Mouse (Mus musculus): ENCODE measurements around the gene Larp1b.

Gene Larp1b

DNA sequence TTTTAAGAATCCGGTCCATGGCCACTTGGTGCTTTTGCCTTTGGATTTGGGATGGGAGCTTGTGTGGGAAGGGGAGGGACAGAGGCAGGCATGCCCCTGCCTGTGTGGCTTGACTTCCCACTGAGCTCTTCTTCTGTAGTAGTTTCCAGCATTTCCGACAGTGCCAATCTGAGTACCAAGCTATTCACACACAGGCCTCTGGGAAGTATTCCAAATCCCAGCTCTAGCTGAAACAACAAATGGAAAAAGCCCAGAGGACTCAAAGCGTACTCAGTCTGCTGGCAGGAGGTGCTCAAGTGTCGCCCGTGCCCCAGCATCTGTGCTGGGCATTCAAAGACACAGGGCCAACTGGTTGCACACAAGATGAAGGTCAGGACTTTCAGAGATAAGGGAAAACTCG lies 72.4 kb downstream of the Larp1b start:
- no peak for DNase-seq

DNA sequence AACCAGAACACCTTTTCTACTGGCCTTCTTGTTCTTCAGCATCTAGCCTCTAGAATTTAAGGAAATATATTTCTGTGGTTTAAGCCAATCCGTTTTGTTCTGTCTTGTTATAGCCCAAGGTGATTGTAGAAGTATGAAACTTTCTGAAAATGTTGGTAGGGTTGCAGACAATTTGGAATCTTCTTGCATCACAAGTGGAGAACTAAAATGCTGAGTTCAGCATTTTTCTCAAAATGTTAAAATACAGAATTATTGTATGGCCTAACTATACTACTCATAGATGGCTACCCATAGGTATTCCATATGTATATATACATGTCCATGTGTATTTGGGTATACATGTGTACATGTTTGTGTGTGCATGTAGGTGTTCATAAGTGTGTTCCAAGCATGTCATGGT lies 81.1 kb downstream of the Larp1b start:
- DNase-seq: no peak

DNA sequence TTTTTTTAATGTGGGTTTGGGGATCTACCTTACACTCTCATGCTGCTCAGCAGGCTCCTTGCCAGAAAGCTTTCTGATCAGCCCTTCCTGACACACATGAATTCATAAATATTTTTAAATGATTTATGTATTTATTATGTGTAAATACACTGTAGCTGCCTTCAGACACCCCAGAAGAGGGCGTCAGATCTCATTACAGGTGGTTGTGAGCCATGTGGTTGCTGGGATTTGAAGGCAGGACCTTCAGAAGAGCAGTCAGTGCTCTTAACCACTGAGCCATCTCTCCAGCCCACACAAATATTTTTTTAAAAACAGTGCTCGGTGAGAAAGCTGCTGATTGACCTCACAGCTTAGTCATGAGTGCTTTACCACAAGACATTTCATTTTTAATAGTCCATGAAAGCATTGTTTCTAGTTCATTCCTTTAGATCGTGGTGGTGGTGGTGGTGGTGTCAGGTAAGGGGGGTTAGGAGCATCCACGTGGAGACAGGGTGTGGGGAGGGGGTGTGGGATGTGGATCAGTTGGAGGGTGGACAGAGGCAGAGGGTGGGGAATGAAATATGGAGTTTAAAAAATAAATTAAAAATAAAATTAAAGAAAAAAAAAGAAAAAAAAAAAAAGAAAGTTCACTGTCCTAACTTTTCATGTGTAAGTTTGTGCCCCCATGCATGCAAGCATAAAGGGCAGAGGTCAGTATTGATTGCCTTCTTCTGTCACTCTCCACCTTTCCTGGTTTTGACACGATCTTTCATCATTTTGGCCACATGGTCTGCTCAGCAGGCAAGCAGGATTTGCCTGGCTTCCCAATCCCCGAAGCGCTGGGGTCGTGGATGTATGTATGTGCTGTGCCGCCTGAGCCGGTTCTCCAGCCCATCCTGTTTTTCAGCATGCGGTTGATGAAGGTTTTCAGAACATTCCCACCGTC lies 81.9 kb downstream of the Larp1b start:
- DNase-seq: no peak

DNA sequence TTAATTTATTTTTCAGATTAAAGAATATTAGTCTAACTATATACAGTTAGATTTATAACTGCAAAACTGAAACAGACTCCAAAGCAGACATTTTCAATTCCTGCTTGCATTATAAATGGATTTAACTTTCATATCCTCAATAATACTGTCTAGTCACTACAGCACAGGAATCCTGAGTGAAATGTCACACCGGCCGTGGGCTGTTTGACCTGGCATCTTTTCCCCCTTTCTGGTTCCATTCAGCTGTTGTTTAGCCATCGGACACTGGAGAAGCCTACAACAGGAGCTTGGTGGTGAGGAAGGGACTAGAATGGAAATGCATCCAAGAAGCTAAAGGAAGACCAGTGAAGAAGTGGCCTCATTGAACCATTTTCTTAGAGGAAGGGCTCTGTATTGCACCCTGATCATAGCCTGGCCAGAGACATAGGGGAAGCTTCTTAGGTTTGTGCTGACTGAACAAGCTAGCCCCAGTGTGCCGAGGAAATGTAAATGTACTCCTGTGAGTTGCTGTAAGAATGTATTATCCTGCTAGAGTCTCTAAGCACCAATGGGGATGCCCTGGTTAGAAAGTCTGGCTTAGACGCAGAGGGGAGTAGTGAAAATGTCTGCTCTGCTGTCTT lies 88.8 kb downstream of the Larp1b start:
- no peak for DNase-seq

DNA sequence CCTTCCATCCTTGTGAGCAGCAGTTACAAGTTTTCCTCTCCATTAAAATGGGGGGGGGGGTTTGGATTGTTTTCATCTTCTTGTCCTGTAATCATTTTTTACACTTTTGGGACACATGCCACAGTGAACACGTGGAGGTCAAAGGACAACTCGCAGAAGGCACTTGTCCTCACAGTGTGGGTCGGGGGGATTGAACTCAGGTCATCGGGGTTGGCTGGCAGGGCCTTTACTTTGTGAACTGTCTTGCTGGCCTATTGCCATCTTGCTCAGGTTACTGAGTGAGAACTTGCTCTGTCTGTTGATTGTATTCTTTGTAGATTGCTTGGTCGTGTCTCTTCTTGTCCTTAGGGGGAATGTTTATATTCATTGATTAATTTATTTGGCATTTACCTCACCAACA lies 91.6 kb downstream of the Larp1b start:
- no peak for DNase-seq

DNA sequence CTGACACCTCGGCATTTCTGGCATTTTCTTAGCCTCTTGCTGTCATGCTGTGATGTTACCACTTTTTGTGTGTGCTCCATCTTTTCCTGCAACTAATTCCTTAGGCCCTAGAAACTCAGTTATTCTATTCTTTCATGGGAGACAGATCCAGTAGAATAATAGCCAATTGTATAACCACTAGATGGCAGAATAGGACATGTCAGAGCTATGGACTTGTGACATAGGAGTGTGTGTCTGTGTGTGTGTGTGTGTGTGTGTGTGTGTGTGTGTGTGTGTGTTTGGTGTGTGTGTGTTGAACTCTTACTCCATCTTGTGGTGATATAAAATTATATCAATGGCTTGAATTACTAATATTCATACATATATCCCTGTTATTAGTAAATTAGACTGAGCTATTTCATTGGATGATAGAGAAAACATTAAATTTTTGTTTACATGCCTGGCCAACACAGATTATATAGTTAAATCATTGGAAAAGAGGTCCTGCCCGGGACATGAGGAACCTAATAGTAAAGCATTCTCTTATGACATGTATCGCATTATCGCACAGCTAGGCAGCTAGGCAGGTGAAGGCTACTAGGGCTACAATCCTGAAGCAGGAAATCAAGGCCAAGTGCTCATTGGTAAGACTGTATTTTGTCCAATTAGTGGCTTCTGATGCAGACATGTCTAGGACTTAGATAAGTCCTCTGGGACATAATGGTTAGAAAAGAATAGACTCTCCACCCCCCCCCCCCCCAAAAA lies 92.7 kb downstream of the Larp1b start:
- no peak for DNase-seq

DNA sequence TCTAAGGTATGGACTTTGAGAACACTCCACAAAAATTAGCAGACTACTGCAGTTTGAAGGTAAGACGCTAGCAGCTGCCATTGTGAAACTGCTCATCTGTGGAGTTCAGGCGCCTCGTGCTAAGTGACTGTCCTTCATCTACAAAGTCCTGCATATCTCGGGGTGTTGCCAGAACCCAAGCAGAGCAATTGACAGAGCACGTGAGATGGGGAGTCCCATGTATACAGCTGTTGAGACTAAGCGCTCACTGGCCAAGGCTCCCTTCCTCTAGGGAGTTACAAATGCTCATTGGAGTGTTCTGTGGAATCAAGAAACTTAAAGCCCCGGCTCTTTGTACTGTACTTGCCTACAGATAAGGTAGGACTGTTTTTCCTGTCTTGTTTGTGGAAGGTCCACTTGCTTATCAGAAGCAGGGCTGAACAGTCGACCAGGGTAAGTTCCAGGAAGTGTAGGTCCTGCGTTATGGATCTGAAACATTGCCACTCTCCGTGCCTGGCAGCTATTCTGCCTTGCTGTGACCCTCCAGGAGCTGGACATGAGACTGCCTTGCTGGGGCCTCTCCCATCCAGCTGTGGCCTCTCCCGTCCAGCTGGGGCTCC lies 94.2 kb downstream of the Larp1b start:
- DNase-seq: no peak

DNA sequence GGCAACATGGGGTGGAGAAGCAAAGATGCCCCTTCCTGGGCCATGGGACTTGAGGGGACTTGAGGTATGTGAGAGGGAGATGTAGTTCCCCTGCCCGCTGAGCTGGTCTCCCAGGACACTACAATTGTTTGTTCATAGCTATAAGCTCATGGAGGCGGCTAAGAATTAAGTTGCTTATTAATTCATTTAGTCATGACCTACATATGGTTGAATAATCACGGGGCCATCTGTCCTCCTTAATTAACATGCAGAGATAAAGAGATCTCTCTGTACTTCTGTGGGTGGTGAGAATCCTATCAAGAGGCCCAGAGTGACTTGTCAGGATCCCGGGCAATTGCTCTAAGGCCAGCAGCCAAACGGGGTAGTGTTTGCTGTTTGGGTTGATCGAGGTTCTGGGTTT lies 98.2 kb downstream of the Larp1b start:
- DNase-seq: no peak

DNA sequence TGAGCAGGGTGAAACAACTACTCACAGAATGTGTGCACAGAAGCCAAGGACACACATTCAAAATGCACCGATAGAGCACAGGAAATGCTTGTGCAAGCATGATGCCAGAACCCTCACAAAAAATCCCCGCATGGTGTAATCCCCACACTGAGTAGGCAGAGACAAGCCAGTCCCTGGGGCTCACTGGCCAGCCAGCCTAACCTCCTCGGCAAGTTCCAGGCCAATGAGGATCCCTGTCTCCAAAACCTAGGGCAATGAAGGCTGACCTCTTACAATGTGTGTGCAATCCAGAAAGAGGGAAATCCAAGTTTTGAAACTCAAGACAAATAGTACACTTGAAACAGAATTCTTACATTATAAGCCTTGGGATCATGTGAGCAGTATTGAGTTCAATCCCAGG lies 103.7 kb downstream of the Larp1b start:
- DNase-seq: no peak

DNA sequence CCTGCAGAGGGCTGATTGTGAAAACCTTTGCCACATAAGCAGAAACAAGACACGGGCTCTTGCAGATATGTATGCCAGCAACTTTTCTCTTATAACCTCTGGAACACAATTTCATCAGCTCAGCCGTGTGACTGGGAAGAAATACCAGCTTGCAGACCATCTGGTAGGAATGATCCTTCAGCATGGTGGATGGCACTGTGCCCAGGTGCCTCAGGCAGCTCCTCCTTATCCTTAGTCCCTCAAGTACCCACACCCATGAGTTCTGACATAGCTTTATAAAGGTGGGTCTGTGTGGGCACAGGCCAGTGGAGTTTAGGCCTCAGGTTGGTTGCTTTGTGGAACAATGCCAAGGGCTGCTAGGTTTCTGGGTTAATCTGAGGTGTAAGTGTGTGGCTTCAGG lies 108.8 kb downstream of the Larp1b start:
- DNase-seq: no peak

DNA sequence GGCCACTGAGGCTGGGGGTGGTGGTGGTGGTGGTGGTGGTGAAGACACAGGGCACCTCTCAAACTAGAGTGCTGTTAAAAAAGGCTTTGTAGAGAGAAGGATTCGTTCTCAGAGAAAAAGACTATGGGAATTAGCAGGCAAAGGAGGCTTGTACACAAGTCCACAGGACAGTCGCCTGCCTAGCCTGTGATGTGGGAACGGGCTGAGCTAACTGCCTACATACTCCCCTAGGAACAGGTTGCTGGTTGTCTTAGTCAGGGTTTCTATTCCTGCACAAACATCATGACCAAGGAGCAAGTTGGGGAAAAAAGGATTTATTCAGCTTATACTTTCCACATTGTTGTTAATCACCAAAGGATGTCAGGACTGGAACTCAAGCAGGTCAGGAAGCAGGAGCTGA lies 109.6 kb downstream of the Larp1b start:
- DNase-seq: no peak

DNA sequence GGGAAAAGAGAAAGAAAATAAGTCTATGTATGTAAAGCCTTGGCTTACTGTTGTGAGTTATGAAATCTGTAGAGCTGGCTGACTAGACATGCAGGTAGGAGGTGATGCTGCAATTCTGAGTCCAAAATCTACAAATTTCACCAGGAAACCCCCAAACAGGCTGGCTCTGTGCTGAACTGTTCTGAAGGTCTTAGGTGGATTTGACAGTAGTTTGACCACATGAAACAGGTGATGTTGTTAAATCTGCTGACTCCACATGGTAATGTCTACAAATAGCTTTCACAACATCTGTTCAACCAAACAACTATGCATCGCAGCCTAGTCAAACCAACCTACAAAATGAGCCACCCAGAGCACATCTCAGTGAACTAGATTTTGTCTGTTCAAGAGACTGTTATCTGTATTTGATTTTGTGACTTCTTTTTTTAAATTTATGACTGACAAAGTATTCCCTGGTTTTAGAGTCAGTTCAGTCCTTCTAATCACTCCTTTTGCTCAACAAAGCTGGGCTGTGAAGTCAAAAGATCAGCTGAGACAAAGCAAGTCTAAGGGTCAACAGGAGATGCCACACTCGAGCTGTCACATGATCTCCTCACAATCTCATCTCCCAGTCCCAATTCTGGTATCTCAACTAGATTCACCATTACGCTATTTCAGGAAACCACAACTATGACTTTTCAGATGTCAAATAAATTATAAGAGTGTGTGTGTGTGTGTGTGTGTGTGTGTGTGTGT lies 112.4 kb downstream of the Larp1b start:
- no peak for DNase-seq

DNA sequence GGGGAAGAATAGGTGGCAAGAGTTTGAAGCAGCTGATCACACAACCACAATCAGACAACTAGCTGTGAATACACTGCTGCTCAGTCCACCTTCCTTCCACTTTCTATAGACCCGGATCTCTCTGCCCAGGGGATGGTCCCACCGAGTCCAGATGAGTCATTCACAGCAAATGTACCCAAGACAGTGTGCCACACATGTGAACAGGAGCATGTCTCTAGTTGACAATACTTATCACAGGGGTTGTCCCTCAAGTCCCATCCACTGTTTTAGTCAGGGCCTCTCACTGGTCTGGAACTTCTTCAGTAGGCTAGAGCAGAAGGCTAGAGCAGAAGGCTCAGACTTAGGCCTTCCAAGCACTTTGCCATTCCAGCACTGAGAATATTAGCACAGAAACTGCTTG lies 113.1 kb downstream of the Larp1b start:
- DNase-seq: no peak

DNA sequence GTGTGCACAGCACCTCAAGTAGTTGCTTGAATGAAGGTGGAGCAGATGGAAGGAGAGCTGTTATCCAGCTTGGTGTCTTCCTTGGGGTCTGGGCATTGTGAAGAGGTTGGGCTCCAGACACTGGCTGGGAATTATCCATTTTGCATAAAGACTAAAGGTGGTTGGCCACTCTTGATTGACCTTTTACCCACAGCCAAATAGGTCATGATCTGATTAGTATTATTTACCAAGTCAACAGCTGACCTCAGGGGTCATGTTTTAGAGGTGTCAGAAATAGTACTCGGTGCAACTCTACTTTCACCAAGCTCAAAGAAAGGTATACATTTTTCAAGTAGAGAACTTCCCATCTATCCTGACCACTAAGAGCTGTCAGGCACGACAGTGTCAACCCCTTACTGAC lies 115.7 kb downstream of the Larp1b start:
- no peak for DNase-seq

DNA sequence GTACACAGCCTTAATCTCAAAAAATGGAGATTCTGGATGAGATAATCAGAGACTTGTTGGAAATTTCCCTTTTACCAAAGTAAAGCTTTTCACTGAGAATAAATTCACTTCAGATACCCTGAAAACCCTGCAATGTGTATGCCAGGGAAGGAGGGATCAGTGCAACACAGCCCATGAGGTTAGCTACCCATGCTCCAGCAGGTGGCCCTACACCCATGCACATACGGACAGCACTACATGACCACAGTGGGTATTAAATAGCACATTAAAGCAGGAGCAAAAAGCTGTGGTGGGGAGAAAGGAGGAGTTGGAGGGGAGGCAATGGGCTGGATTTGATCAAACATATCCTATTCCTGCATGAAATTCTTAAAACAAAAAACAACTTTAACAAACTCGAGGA lies 120.9 kb downstream of the Larp1b start:
- DNase-seq: no peak

DNA sequence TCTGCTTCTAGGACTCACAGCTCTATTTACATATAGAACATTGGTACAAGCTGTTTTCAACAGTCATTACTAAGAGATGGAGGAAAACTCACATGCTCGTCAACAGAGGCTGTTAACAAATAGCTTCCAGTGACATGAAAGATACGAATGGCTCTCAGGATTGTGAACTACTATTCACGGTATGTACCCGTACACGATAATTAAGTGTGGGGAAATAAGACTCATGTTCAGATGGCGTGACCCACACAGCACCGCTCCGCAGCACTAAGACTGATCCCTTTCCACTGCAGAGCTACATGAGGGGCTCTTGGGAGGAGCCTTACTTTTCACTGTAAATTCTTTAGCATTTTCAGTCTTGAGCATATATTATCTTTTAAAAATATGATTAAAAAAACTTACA lies 125.7 kb downstream of the Larp1b start:
- DNase-seq: no peak

DNA sequence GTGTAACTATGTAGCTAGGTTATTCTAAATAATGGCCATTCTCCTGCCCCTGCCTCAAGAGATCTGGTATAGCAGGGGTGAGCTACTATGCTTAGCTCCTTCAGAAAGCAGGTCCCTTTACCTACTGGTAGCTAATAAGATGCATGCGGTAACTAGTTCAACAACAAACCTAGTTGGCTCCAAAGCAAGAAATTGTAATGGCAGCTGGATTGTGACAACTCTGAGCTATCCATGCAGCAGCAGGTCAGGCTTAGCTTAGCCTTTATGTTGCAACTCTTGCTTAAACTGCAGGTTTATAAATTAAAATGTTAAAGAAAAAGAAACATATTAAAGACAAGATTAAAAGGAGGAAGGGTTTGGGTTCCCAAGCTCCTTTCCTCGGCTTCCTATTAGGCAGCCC lies 129.0 kb downstream of the Larp1b start:
- no peak for DNase-seq

DNA sequence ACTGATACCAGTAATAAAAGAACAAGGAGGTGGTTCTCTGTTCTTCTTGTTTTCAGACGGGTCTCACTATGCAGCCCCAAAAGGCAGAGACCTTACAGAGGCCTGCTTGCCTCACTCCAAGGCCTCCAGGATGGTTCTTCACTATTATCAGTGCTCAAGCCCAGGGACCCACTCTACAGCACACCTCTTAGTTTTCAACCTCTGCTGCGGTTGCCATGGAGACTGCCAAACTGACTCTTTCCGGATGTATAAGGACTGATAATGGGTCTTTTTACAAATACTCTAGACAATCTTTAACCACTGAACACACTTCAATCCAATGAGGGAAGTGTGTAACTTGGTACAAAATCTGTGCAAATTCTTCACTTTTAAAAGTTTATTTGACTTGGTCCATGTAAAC lies 131.1 kb downstream of the Larp1b start:
- no peak for DNase-seq

DNA sequence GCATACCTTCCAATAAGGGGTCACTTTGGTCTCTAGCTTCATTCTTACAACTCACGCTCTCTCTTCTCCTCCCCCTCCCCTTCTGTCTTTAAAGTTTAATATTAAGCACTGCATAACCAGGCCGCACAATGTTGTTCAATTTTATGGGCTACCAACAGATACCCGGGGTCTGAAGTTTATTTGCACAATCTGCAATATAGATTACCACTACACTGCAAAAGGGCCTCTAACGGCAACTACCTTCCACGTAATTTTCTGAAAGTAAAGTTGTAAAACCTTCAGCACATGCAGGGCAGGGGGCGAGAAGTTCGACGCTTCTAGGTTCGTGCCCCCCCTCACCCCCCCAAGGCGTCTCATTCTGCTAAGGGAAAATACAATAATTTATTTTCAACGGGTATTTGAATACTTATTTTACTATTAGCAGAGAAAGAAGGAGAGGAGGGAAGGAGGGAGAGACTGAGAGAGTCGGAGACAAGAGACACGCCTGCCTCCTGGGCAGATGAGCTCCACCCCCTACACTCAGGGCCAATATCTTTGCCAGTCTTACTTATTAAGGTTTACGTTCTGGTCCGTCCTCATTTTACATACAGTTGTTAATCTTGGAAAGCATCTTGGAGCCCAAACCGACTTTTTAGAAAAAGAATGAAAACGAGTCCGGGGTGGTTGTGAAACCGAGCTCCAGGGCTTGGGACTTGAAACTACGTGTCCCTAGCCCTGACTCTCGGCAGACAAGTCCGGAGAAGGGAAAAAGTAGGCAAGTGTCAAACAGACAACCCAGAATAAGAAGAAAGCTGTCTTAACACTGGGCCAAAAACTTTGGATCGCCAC lies 132.1 kb downstream of the Larp1b start:
- peak in 1 of 2 experiments; percentile 5 for DNase-seq

DNA sequence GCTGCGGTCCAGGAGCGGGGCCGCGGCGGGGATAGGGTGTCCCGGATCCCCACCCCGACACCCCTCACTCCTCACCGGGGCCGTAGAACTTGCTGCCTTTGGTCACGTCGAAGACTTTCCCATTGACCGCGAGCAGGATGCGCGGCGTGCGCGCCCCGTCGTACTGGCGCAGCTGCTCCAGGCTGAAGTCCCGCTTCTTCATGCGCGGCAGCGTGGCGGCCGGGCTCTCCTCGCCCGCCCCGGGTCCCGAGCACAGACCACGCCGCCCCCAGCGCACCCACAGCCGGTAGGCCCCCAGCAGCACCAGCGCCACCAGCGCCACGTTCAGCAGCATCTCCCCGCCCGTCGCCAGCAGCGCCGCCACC lies 132.9 kb downstream of the Larp1b start:
- DNase-seq: no peak

DNA sequence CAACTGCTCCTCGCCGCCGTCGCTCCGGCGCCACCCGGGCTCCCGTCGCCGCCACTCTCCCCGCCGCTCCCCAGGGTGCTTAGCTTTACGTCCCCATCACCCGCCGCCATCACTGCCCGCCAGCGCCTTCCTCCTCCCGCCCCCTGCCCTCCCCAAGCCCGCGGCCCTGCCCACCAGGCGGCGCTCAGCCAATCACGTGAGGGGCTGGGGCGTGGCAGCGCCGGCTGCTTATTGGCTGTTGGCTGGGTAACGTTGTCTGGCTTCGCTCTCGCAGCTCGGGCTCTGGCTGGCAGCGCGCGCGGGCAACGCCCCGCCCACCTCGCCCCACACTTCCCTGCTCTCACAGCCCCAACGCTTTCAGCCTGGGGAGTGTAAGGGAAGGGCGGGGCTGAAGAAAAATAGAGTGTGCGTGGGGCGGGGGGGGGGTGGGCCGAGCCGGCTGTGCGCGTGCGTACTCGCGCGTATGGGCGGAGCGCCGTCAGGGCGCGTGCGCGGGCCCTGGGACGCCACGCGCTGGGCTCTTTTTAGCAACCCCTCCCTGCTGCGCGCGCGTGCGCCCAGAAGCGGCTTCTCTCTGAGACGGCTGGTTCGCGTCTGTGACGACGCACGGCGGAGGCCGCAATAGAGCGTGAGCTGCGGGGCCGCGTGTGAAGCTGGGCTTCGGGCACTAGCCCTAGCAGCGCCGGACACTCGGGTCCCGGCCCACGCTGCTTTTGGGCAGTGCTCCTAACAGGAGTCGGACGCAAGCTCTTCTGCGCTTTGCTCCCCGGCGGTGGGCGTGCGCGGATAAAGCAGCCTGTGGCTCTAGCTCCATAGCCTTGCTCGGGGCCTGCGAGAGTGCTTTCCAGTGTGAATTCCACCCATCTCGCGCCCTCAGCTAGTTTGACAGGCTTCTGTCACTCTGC lies 133.5 kb downstream of the Larp1b start, which contains the start of gene Pgrmc2:
Gene Pgrmc2 (minus strand): TSS at position 162 of the 905 bp plus-strand sequence.
- peak; percentile 97 to 98 for DNase-seq
